Mouse (Mus musculus): ENCODE measurements around the gene Tbx4. TPM values are rescaled to one million over a fixed set of nuclear protein-coding genes. Genes with fewer than 3 reads are reported as not detected.

The Tbx4 gene
- polyA plus RNA-seq, 1 experiment = 0.42 TPM

DNA sequence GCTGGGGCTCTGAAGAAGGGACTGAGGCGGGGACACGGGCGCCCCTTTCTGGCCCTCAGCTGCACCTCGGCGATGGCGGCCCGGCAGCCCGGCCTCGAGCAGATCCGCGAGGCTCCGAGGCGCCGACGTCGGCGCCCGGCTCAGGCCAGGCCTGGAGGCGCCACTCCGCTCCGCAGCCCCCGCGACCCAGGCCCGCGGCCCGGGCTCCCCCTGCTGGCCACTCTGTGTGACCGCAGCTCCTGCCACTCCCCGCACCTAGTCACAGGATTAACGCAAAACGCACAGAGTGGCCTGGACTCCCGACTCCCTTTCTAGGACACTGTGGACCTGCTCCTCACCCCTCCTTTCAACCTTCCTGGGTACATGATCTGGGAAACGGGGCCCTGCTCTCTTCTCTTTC, 44.2 kb upstream of the Tbx4 start:
- TF ChIP-seq CTCF (IDR thresholded peaks at IDR 0.05; ENCODE audit: borderline replicate concordance, extremely low read depth, insufficient read depth, insufficient read length) (peak; percentile 80), POLR2A (IDR thresholded peaks at IDR 0.05; ENCODE audit: borderline replicate concordance, extremely low read depth, insufficient read depth, insufficient read length, poor library complexity, severe bottlenecking) (no peak)
- DNase-seq (ENCODE audit: low read depth) = peak; percentile 83

- no peak for DNase-seq (ENCODE audit: low read depth)
- TF ChIP-seq POLR2A (IDR thresholded peaks at IDR 0.05; ENCODE audit: borderline replicate concordance, extremely low read depth, insufficient read depth, insufficient read length, poor library complexity, severe bottlenecking) = no peak
- TF ChIP-seq CTCF (IDR thresholded peaks at IDR 0.05; ENCODE audit: borderline replicate concordance, extremely low read depth, insufficient read depth, insufficient read length) = no peak
Measured at GRCm38 (mm10) chr11:85842596-85843346, 43.5 kb upstream of the Tbx4 start.

DNA sequence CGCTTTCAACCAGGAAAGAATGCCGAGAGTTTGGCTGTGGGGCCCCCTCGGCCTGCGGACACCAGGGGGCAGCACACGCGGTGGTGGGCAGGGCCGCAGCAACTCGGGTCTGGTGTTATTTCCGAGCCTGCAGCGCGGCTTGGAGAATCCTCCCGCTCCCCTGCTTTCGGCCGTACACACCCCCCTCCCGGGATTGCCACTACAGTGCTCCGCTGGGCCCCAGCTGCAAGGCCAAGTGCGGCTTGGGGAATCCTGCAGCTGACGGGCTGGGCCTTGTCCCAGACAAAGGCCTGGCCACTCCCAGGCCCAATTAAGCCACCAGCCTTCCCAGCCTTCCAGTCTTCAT, 42.9 kb upstream of the Tbx4 start:
- TF ChIP-seq POLR2A (IDR thresholded peaks at IDR 0.05; ENCODE audit: borderline replicate concordance, extremely low read depth, insufficient read depth, insufficient read length, poor library complexity, severe bottlenecking) = no peak
- peak; percentile 81 for TF ChIP-seq CTCF (IDR thresholded peaks at IDR 0.05; ENCODE audit: borderline replicate concordance, extremely low read depth, insufficient read depth, insufficient read length)
- DNase-seq (ENCODE audit: low read depth) = peak; percentile 89

GRCm38 (mm10) chr11:85844144-85844965, 41.9 kb upstream of the Tbx4 start:
- DNase-seq (ENCODE audit: low read depth) = peak; percentile 87
- peak; percentile 84 for TF ChIP-seq CTCF (IDR thresholded peaks at IDR 0.05; ENCODE audit: borderline replicate concordance, extremely low read depth, insufficient read depth, insufficient read length)
- TF ChIP-seq POLR2A (IDR thresholded peaks at IDR 0.05; ENCODE audit: borderline replicate concordance, extremely low read depth, insufficient read depth, insufficient read length, poor library complexity, severe bottlenecking) = no peak

GRCm38 (mm10) chr11:85844971-85845370, 41.3 kb upstream of the Tbx4 start:
- DNase-seq (ENCODE audit: low read depth) = no peak
- TF ChIP-seq CTCF (IDR thresholded peaks at IDR 0.05; ENCODE audit: borderline replicate concordance, extremely low read depth, insufficient read depth, insufficient read length) = no peak
- TF ChIP-seq POLR2A (IDR thresholded peaks at IDR 0.05; ENCODE audit: borderline replicate concordance, extremely low read depth, insufficient read depth, insufficient read length, poor library complexity, severe bottlenecking) = no peak

DNA sequence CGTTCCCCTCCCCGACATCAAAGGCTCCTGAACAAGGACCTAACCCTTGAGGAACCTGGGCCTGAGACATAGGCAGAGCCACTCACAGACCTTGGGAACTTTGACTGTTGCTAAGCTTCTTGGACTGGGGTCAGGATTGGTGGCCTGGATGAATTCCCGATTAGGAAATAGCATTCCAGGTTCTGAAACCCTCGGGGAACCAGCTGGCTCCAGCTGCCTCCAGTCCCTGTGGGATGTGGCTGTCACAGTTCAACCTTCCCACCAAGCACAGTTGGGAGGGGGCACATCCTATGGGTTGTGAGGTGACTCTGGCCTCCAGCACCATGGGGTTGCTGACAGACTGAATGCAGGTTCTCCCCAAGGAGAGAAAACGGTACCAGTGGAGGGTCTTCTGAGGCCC, 40.3 kb upstream of the Tbx4 start:
- TF ChIP-seq CTCF (IDR thresholded peaks at IDR 0.05; ENCODE audit: borderline replicate concordance, extremely low read depth, insufficient read depth, insufficient read length) = no peak
- TF ChIP-seq POLR2A (IDR thresholded peaks at IDR 0.05; ENCODE audit: borderline replicate concordance, extremely low read depth, insufficient read depth, insufficient read length, poor library complexity, severe bottlenecking) = no peak
- DNase-seq (ENCODE audit: low read depth) = no peak

GRCm38 (mm10) chr11:85846509-85846908, 39.7 kb upstream of the Tbx4 start:
- TF ChIP-seq POLR2A (IDR thresholded peaks at IDR 0.05; ENCODE audit: borderline replicate concordance, extremely low read depth, insufficient read depth, insufficient read length, poor library complexity, severe bottlenecking) (no peak), CTCF (IDR thresholded peaks at IDR 0.05; ENCODE audit: borderline replicate concordance, extremely low read depth, insufficient read depth, insufficient read length) (no peak)
- DNase-seq (ENCODE audit: low read depth) = no peak

DNA sequence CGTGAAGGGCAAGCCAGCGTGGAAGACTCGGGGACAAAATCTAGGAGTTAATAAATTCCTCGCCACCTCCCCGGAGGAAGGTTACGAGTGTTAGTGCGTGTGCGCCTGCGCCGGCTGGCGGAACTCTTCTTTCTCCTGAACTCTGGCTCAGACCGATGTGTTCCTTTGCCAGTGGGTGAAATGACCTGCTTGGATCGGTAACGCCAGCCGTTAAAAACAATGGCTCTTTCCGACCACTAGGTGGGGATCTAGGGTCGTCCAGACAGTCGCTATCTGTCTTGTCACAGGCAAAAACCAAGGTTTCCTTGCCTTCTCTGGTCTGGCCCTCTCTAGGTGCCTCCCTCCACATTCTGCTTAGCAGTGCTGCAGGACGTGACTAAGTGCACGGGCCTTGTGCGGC, 37.2 kb upstream of the Tbx4 start:
- TF ChIP-seq CTCF (IDR thresholded peaks at IDR 0.05; ENCODE audit: borderline replicate concordance, extremely low read depth, insufficient read depth, insufficient read length) = peak; percentile 92
- TF ChIP-seq POLR2A (IDR thresholded peaks at IDR 0.05; ENCODE audit: borderline replicate concordance, extremely low read depth, insufficient read depth, insufficient read length, poor library complexity, severe bottlenecking) = no peak
- DNase-seq (ENCODE audit: low read depth) = peak; percentile 93

- TF ChIP-seq CTCF (IDR thresholded peaks at IDR 0.05; ENCODE audit: borderline replicate concordance, extremely low read depth, insufficient read depth, insufficient read length) = no peak
- DNase-seq (ENCODE audit: low read depth) = no peak
Measured at GRCm38 (mm10) chr11:85850233-85850632, 36.0 kb upstream of the Tbx4 start, which contains the start of gene Gm11444. Gene Gm11444, minus strand, starts transcription at chr11:85850333.

- DNase-seq (ENCODE audit: low read depth) = no peak
- TF ChIP-seq CTCF (IDR thresholded peaks at IDR 0.05; ENCODE audit: borderline replicate concordance, extremely low read depth, insufficient read depth, insufficient read length) (peak; percentile 46; the same call in 1 of the 2 replicates), POLR2A (IDR thresholded peaks at IDR 0.05; ENCODE audit: borderline replicate concordance, extremely low read depth, insufficient read depth, insufficient read length, poor library complexity, severe bottlenecking) (no peak)
Measured at GRCm38 (mm10) chr11:85850758-85851157, 35.5 kb upstream of the Tbx4 start.

DNA sequence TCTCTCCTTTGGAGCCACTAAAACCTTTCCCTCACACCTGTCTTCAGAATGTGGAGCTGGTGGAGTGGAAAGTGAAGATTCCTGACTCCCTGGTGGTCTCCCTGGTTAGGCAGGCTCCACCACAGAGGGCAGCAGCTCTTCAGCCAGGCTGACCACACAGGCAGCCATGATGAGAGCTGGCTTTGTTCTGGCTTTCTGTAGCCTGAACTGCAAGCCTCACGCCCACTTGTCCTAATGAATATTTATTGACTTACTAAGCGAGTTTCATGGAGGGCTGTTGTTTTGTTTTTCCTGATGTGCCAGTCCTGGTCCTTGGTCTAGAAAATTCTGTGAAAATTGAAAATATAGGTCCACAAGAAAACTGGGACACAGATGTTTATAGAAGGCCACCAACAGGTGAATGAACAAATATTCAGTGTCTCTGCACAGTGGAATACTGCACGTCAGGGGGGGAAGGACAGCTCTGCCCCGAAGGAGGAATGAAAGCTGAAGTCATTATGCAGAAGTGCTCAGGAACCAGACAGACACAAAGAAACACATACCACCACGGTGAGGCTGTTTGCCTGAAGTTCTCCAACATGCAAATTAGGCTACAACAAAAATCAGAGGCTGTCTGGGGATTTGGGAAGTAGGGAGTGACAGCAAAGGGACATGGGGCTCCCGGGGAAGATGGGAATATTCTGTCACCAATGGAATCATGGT, 28.1 kb upstream of the Tbx4 start:
- TF ChIP-seq POLR2A (IDR thresholded peaks at IDR 0.05; ENCODE audit: borderline replicate concordance, extremely low read depth, insufficient read depth, insufficient read length, poor library complexity, severe bottlenecking) = no peak
- TF ChIP-seq CTCF (IDR thresholded peaks at IDR 0.05; ENCODE audit: borderline replicate concordance, extremely low read depth, insufficient read depth, insufficient read length) = no peak
- DNase-seq (ENCODE audit: low read depth) = peak; percentile 76

Data from brain, embryonic 14.5 days (tissue).